Mouse (Mus musculus) midbrain, embryonic 14.5 days (tissue): ENCODE data around the gene Abcc8. TPM values are rescaled to one million over a fixed set of nuclear protein-coding genes. Genes with fewer than 3 reads are reported as not detected.

ENCODE experiments used
- ATAC-seq: fragments of 200-750 bp; cut with Nextera tagmentation; 2 replicates; pipeline ENCODE4 v1.8.0; 2017; ENCODE audit warnings: moderate number of reproducible peaks, moderate library complexity; ENCODE audit not compliant: low FRiP score, low TSS enrichment
- DNase-seq: peaks from one replicate; pipeline ENCODE4 v3.0.0-alpha.2; 2015
- H3K27ac ChIP-seq: fragments of 300-500 bp; sonication (generic); replicated peaks from 2 replicates; pipeline ENCODE4 v1.5.1; 2014; ENCODE audit warnings: mild to moderate bottlenecking, low read depth, low read length, moderate library complexity
- H3K27me3 ChIP-seq: fragments of 300-500 bp; sonication (generic); 2 replicates; pipeline ENCODE4 v1.6.1; 2014; ENCODE audit warnings: low read length, control low read depth, mixed read lengths; ENCODE audit not compliant: control insufficient read depth, insufficient read depth
- H3K36me3 ChIP-seq: fragments of 300-500 bp; sonication (generic); 2 replicates; pipeline ENCODE4 v1.6.1; 2014; ENCODE audit warnings: low read length, control low read depth; ENCODE audit not compliant: control insufficient read depth, insufficient read depth
- H3K4me1 ChIP-seq: fragments of 300-500 bp; sonication (generic); 2 replicates; pipeline ENCODE4 v1.6.1; 2014; ENCODE audit warnings: mild to moderate bottlenecking, antibody characterized with exemption, low read length, control low read depth; ENCODE audit not compliant: control insufficient read depth, insufficient read depth
- H3K4me2 ChIP-seq: fragments of 300-500 bp; sonication (generic); 2 replicates; pipeline ENCODE4 v1.6.1; 2014; ENCODE audit warnings: mild to moderate bottlenecking, low read length, moderate library complexity
- H3K4me3 ChIP-seq: fragments of 300-500 bp; sonication (generic); replicated peaks from 2 replicates; pipeline ENCODE4 v1.5.1; 2014; ENCODE audit warnings: low read depth, low read length
- H3K9ac ChIP-seq: fragments of 300-500 bp; sonication (generic); replicated peaks from 2 replicates; pipeline ENCODE4 v1.6.1; 2014; ENCODE audit warnings: mild to moderate bottlenecking, low read length, moderate library complexity
- H3K9me3 ChIP-seq: fragments of 300-500 bp; sonication (generic); 2 replicates; pipeline ENCODE4 v1.6.1; 2016; ENCODE audit warnings: low read length, control low read depth, mixed read lengths; ENCODE audit not compliant: control insufficient read depth
- WGBS: fragments of 180-500 bp; shearing (Covaris S2); extraction: QIAGEN DNeasy Blood & Tissue Kit; methylation state at CpG from one replicate; pipeline ENCODE4 v1.1.7; 2014; 5-methylcytosine and 5-hydroxymethylcytosine counted together
- polyA plus RNA-seq: library from polyadenylated mRNA; unstranded; fragments of >200 nt; fragmentation: Nextera tagmentation; extraction: Ambion mirVana; gene quantifications from 2 replicates; pipeline ENCODE4 v1.2.1, GENCODE M21; 2014

Abcc8 gene
- polyA plus RNA-seq, result 3.0 and 6.0 TPM in 2 replicates

DNA sequence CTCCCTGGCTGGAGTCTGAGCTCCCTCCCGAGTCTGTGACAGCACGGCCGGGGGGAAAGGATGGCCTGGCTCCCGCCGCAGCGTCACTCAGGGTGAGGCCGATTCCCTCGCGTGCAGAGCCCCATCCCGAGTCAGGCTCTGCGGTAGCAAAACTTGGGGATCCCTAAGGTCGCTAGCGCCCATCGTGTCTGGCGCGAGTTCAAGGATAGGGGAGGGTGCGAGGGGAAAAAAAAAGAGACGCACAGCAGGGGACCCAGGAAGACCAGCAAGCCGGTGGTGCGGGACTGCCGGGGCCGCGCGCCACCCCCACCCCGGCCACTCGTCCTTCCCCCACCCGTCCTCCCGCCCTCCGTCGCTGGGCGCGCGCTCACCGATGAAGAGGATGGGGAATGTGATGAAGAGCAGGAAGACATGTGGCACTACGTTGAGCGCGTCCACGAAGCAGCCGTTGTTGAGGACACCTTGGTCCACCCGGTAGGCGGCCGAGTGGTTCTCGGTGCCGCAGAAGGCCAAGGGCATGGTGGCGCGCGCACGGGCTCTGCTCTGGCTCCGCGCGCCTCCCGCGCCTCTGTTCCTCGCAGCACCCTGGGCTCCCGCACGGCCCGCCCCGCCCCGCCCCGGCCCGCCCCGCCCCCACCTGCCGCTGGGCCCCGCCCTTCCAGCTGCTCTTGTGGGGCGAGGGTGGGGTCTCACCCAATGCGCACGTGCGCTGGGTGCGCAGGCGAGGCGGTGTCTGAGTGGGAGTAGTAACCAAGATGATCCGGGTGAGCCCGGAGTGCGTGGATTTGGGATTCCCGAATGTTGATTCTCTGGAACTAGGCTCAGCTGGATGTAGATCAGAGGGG is at the start of gene Abcc8:
Gene Abcc8, minus strand, starts transcription at position 603 of the 845 bp plus-strand sequence.
- peak within 1 kb of the TSS; percentile 45 for H3K4me3 ChIP-seq
- WGBS, result under 1% methylated on average over 75 of the region's 75 CpGs
- DNase-seq (peak; percentile 53), ATAC-seq (peak; percentile 35; the same call in 1 of the 2 replicates)
- no peaks in the 10 kb centered on the region for H3K9me3 ChIP-seq
- peak within 1 kb of the TSS; percentile 73 for H3K4me2 ChIP-seq
- H3K27me3 ChIP-seq, result peaks cover 28% of the 10 kb centered on the region
- 0 out of 2 replicates have a peak, but pooled peaks cover 5% of the 10 kb centered on the region for H3K4me1 ChIP-seq
- H3K9ac ChIP-seq, result peak within 1 kb of the TSS; percentile 56
- no peak within 1 kb of the TSS for H3K27ac ChIP-seq
- H3K36me3 ChIP-seq, result no peaks in the 10 kb centered on the region

DNA sequence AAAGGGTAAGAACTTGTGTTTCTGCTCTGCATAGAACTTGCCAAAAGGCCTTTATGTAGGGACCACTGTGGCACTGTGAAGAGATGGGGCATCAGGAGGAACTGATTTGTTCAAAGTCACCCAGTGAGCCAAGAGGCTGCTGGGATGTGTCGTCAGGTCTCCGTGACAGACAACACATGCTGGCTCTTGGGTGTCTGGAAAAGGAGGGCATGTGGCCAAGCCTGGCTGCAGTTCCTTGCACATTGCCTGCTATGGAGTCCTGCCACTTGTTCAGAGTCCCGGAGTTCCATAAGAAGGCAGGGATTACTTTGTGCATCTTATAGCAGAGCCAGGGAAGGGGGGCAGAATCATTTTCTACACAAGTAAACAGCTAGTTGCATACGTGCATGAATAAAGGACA is 47.1 kb upstream of the Abcc8 start:
- ATAC-seq (no peak), DNase-seq (no peak)
- 68% methylated on average over 4 of the region's 4 CpGs for WGBS
- Histone ChIP-seq H3K9ac (no peak overlapping the region), H3K4me1 (no peaks in the 10 kb centered on the region), H3K4me2 (no peak overlapping the region), H3K4me3 (no peak overlapping the region), H3K27ac (no peak overlapping the region), H3K27me3 (no peaks in the 10 kb centered on the region), H3K36me3 (no peaks in the 10 kb centered on the region), H3K9me3 (no peaks in the 10 kb centered on the region)

DNA sequence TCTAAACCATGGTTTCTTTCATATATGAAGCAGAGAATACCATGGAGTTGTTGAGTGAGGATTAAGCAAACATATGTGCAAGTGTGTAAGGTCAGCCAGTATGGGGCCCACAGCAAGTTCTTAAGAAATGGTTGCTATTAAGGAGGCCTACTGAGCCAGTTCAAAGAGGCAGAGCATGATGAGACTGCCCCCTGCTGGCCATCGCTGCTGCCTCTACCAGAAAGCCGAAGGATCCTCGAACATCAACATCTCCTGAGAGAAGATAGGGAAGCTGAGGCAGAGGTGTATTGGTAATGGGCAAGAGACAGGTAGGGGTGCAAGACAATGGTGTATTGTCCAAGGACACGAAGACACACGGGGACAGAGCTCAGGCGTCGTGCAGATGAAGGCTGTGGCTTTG is 46.4 kb upstream of the Abcc8 start:
- no peak for ATAC-seq
- WGBS, result 30% methylated on average over 7 of the region's 7 CpGs
- no peak overlapping the region for H3K27ac ChIP-seq

GRCm38 (mm10) chr7:46220591-46221129 is 40.8 kb upstream of the Abcc8 start:
- 82% methylated on average over 8 of the region's 8 CpGs for WGBS
- no peaks in the 10 kb centered on the region for H3K9me3 ChIP-seq

More for the DNA sequence above, 46.4 kb upstream of the Abcc8 start:
- Histone ChIP-seq H3K9me3 (no peaks in the 10 kb centered on the region), H3K4me1 (no peaks in the 10 kb centered on the region), H3K9ac (no peak overlapping the region), H3K36me3 (no peaks in the 10 kb centered on the region), H3K4me3 (no peak overlapping the region), H3K27me3 (no peaks in the 10 kb centered on the region), H3K4me2 (no peak overlapping the region)
- peak; percentile 60 for DNase-seq

GRCm38 (mm10) chr7:46218415-46218814 is 38.6 kb upstream of the Abcc8 start:
- Histone ChIP-seq H3K9ac (no peak overlapping the region), H3K4me2 (no peak overlapping the region), H3K36me3 (no peaks in the 10 kb centered on the region), H3K9me3 (no peaks in the 10 kb centered on the region), H3K4me1 (0 out of 2 replicates have a peak, but pooled peaks cover 2% of the 10 kb centered on the region), H3K27ac (no peak overlapping the region), H3K4me3 (no peak overlapping the region), H3K27me3 (no peaks in the 10 kb centered on the region)
- DNase-seq, result peak; percentile 39
- no peak for ATAC-seq
- 10% methylated on average over 11 of the region's 11 CpGs for WGBS

More at GRCm38 (mm10) chr7:46220591-46221129, 40.8 kb upstream of the Abcc8 start:
- Histone ChIP-seq H3K9ac (no peak overlapping the region), H3K27ac (no peak overlapping the region), H3K36me3 (no peaks in the 10 kb centered on the region), H3K4me2 (no peak overlapping the region), H3K4me1 (0 out of 2 replicates have a peak, but pooled peaks cover 2% of the 10 kb centered on the region), H3K4me3 (no peak overlapping the region), H3K27me3 (no peaks in the 10 kb centered on the region)
- ATAC-seq (no peak), DNase-seq (no peak)

GRCm38 (mm10) chr7:46216481-46216880 is 36.6 kb upstream of the Abcc8 start:
- Histone ChIP-seq H3K4me2 (no peak overlapping the region), H3K27ac (no peak overlapping the region), H3K4me3 (no peak overlapping the region), H3K27me3 (no peaks in the 10 kb centered on the region), H3K36me3 (no peaks in the 10 kb centered on the region), H3K9me3 (no peaks in the 10 kb centered on the region), H3K9ac (no peak overlapping the region), H3K4me1 (0 out of 2 replicates have a peak, but pooled peaks cover 2% of the 10 kb centered on the region)
- DNase-seq (no peak), ATAC-seq (no peak)
- WGBS, result 51% methylated on average over 2 of the region's 2 CpGs

DNA sequence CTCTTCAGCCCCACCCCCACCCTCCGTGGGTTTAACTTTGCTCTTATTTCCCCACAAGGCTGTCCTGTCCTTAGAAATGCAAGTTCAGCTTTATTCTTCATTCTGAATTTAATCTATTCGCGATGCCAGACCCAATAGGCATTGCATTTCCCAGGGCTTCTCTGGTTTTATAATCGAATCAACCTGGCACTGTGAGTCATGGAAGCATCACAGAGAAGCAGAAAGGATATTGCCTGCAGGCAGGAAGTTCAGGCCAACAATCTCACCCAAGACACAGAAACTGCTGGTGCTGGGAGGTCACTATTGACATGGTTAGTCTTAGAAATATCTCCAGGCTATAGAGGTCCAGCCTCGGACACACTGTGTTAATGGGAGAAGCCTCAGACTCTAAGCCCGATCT is 30.4 kb upstream of the Abcc8 start:
- no peak overlapping the region for H3K27ac ChIP-seq
- ATAC-seq (no peak), DNase-seq (no peak)
- 87% methylated on average over 6 of the region's 6 CpGs for WGBS
- H3K36me3 ChIP-seq, result no peaks in the 10 kb centered on the region
- no peaks in the 10 kb centered on the region for H3K27me3 ChIP-seq
- H3K4me1 ChIP-seq, result no peaks in the 10 kb centered on the region
- H3K4me3 ChIP-seq, result no peak overlapping the region
- H3K9me3 ChIP-seq, result no peaks in the 10 kb centered on the region
- no peak overlapping the region for H3K9ac ChIP-seq
- H3K4me2 ChIP-seq, result no peak overlapping the region

- WGBS, result 94% methylated on average over 8 of the region's 8 CpGs
- no peak overlapping the region for H3K4me3 ChIP-seq
These were observed 28.3 kb upstream of the Abcc8 start for GRCm38 (mm10) chr7:46208131-46208530.

More at GRCm38 (mm10) chr7:46208131-46208530, 28.3 kb upstream of the Abcc8 start:
- Histone ChIP-seq H3K4me2 (no peak overlapping the region), H3K36me3 (no peaks in the 10 kb centered on the region), H3K9me3 (no peaks in the 10 kb centered on the region), H3K9ac (no peak overlapping the region), H3K27ac (no peak overlapping the region), H3K4me1 (no peaks in the 10 kb centered on the region), H3K27me3 (no peaks in the 10 kb centered on the region)
- no peak for DNase-seq
- no peak for ATAC-seq
